Mouse (Mus musculus) hindbrain, embryonic 11.5 days (tissue): Measurements from ENCODE around the gene Aco2. TPM values are rescaled to one million over a fixed set of nuclear protein-coding genes. Genes with fewer than 3 reads are reported as not detected.

ENCODE experiments used
- ATAC-seq: fragments of 200-750 bp; cut with Nextera tagmentation; 2 replicates; pipeline ENCODE4 v1.8.0; 2017; ENCODE audit warnings: mild to moderate bottlenecking, moderate TSS enrichment, moderate library complexity; ENCODE audit not compliant: low FRiP score
- DNase-seq: peaks from one replicate; pipeline ENCODE4 v3.0.0-alpha.2; 2015; ENCODE audit warnings: low spot score
- H3K27ac ChIP-seq: fragments of 300-500 bp; sonication (generic); 2 replicates; pipeline ENCODE4 v1.5.1; 2014; ENCODE audit warnings: mild to moderate bottlenecking, low read depth, low read length
- H3K27me3 ChIP-seq: fragments of 300-500 bp; sonication (generic); 2 replicates; pipeline ENCODE4 v1.6.1; 2014; ENCODE audit warnings: mild to moderate bottlenecking, low read length, moderate library complexity, mixed read lengths; ENCODE audit not compliant: control insufficient read depth, insufficient read depth
- H3K36me3 ChIP-seq: fragments of 300-500 bp; sonication (generic); 2 replicates; pipeline ENCODE4 v1.6.1; 2014; ENCODE audit warnings: mild to moderate bottlenecking, low read length, moderate library complexity, mixed read lengths; ENCODE audit not compliant: control insufficient read depth, insufficient read depth
- H3K4me1 ChIP-seq: fragments of 300-500 bp; sonication (generic); replicated peaks from 2 replicates; pipeline ENCODE4 v1.6.1; 2014; ENCODE audit warnings: low read length, mixed read lengths; ENCODE audit not compliant: control insufficient read depth, insufficient read depth
- H3K4me2 ChIP-seq: fragments of 300-500 bp; sonication (generic); replicated peaks from 2 replicates; pipeline ENCODE4 v1.6.1; 2014; ENCODE audit warnings: mild to moderate bottlenecking, low read depth, low read length
- H3K4me3 ChIP-seq: fragments of 300-500 bp; sonication (generic); 2 replicates; pipeline ENCODE4 v1.5.1; 2014; ENCODE audit warnings: low read depth, low read length
- H3K9ac ChIP-seq: fragments of 300-500 bp; sonication (generic); 2 replicates; pipeline ENCODE4 v1.6.1; 2014; ENCODE audit warnings: low read depth, low read length
- H3K9me3 ChIP-seq: fragments of 300-500 bp; sonication (generic); 2 replicates; pipeline ENCODE4 v1.6.1; 2016; ENCODE audit warnings: low read length; ENCODE audit not compliant: control insufficient read depth
- WGBS: fragments of 180-500 bp; shearing (Covaris S2); extraction: QIAGEN DNeasy Blood & Tissue Kit; methylation state at CpG from one replicate; pipeline ENCODE4 v1.1.7; 2014; 5-methylcytosine and 5-hydroxymethylcytosine counted together
- polyA plus RNA-seq: library from polyadenylated mRNA; unstranded; fragments of >200 nt; fragmentation: Nextera tagmentation; extraction: Ambion mirVana; gene quantifications from 2 replicates; pipeline ENCODE4 v1.2.1, GENCODE M21; 2014

Aco2 gene
- polyA plus RNA-seq, 1 experiment from 2014 or later: 155 TPM

GRCm38 (mm10) chr15:81939774-81940173 is 67.7 kb downstream of the Aco2 start:
- ATAC-seq (no peak), DNase-seq (no peak)
- H3K36me3 ChIP-seq: no peaks in the 10 kb centered on the region
- H3K4me3 ChIP-seq: no peak overlapping the region
- 94% methylated on average over 4 of the region's 4 CpGs for WGBS
- H3K27ac ChIP-seq: no peak overlapping the region
- no peak overlapping the region for H3K9ac ChIP-seq
- peaks cover 12% of the 10 kb centered on the region; the same call in 1 of the 2 replicates for H3K4me1 ChIP-seq
- H3K4me2 ChIP-seq: no peak overlapping the region
- no peaks in the 10 kb centered on the region for H3K27me3 ChIP-seq
- no peaks in the 10 kb centered on the region for H3K9me3 ChIP-seq

GRCm38 (mm10) chr15:81940219-81940618 is 68.1 kb downstream of the Aco2 start:
- Histone ChIP-seq H3K9me3 (no peaks in the 10 kb centered on the region), H3K27ac (no peak overlapping the region), H3K4me1 (peaks cover 12% of the 10 kb centered on the region; the same call in 1 of the 2 replicates), H3K4me2 (no peak overlapping the region), H3K27me3 (no peaks in the 10 kb centered on the region), H3K4me3 (no peak overlapping the region), H3K36me3 (no peaks in the 10 kb centered on the region), H3K9ac (no peak overlapping the region)
- DNase-seq (no peak), ATAC-seq (no peak)
- 94% methylated on average over 5 of the region's 5 CpGs for WGBS

DNA sequence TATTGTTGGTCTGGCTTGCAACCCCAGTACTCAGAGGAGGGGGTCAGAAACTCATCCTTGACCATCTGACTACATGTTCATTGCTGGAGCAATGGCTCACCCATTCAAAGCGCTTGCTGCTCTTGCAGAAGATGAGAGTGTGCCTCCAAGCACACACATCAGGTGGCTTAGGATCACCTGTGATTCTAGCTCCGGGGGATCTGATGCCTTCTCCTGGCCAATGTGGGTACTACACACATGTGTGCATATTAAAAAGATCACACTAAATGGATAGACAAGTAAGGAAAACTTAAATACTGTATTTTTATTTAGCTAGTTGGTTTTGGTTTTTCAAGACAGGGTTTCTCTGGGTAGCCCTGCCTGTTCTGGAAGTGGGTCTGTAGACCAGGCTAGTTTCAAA is 68.9 kb downstream of the Aco2 start:
- Histone ChIP-seq H3K9me3 (no peaks in the 10 kb centered on the region), H3K36me3 (no peaks in the 10 kb centered on the region), H3K4me1 (peaks cover 12% of the 10 kb centered on the region; the same call in 1 of the 2 replicates), H3K27me3 (no peaks in the 10 kb centered on the region), H3K4me3 (no peak overlapping the region), H3K9ac (no peak overlapping the region), H3K27ac (no peak overlapping the region), H3K4me2 (no peak overlapping the region)
- ATAC-seq: no peak
- WGBS: 94% methylated on average over 2 of the region's 2 CpGs
- no peak for DNase-seq

GRCm38 (mm10) chr15:81943176-81943749 is 71.2 kb downstream of the Aco2 start:
- H3K4me3 ChIP-seq: no peak overlapping the region
- no peaks in the 10 kb centered on the region for H3K36me3 ChIP-seq
- H3K4me1 ChIP-seq: no peaks in the 10 kb centered on the region
- H3K4me2 ChIP-seq: peak overlapping the region; percentile 15; the same call in 1 of the 2 replicates
- WGBS: 8% methylated on average over 9 of the region's 9 CpGs
- no peak overlapping the region for H3K9ac ChIP-seq
- H3K27me3 ChIP-seq: no peaks in the 10 kb centered on the region
- H3K9me3 ChIP-seq: no peaks in the 10 kb centered on the region
- H3K27ac ChIP-seq: peak overlapping the region; percentile 53; the same call in 1 of the 2 replicates
- ATAC-seq (peak; percentile 89), DNase-seq (peak; percentile 76)

DNA sequence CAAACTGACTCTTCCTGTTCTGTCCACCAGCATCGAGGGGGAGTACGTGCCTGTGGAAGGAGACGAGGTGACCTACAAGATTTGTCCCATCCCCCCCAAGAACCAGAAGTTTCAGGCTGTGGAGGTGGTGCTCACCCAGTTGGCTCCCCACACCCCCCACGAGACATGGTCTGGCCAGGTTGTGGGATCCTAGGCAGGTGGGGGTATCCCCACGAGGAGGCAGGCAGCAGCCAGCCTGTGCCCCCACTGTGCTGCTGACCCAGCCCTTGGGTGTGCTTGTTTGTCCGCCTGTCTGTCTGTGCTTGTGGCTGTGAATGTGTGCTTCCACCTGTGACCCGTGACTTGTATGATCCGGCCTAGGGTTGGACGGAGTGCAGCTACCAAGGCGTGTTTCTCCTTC is 77.0 kb downstream of the Aco2 start:
- Histone ChIP-seq H3K36me3 (0 out of 2 replicates have a peak, but pooled peaks cover 2% of the 10 kb centered on the region), H3K27ac (no peak overlapping the region), H3K9ac (no peak overlapping the region), H3K4me2 (no peak overlapping the region), H3K4me3 (no peak overlapping the region), H3K4me1 (no peaks in the 10 kb centered on the region), H3K27me3 (no peaks in the 10 kb centered on the region), H3K9me3 (no peaks in the 10 kb centered on the region)
- WGBS: 86% methylated on average over 10 of the region's 10 CpGs
- ATAC-seq (no peak), DNase-seq (no peak)

- H3K4me2 ChIP-seq: no peak overlapping the region
- no peak overlapping the region for H3K9ac ChIP-seq
- 70% methylated on average over 11 of the region's 11 CpGs for WGBS
- ATAC-seq: no peak
- 0 out of 2 replicates have a peak, but pooled peaks cover 2% of the 10 kb centered on the region for H3K36me3 ChIP-seq
- H3K4me1 ChIP-seq: no peaks in the 10 kb centered on the region
- H3K4me3 ChIP-seq: no peak overlapping the region
- no peaks in the 10 kb centered on the region for H3K9me3 ChIP-seq
- DNase-seq: no peak
- no peak overlapping the region for H3K27ac ChIP-seq
- H3K27me3 ChIP-seq: no peaks in the 10 kb centered on the region
Observed at GRCm38 (mm10) chr15:81949476-81950131, 77.5 kb downstream of the Aco2 start.

DNA sequence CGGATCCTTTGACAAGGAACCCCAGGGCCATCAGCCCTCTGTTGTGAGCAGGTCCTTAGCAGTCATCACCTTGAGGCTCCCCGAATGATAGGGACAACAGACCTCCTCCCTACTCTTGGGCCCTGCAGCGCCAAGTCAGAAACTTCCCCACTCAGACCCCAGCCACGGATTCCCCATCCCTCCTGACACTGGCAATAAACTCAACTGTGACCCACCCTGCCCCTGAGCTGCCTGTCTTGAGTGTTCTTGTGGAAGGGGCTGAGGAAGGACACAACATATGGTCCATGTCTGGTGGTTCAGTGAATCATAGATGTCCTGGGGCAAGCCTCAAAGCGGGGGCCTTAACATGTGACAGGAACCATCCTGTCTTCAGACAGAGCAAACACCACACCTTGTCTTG is 78.6 kb downstream of the Aco2 start:
- H3K9ac ChIP-seq: no peak overlapping the region
- H3K9me3 ChIP-seq: no peaks in the 10 kb centered on the region
- no peaks in the 10 kb centered on the region for H3K27me3 ChIP-seq
- no peaks in the 10 kb centered on the region for H3K4me1 ChIP-seq
- DNase-seq (no peak), ATAC-seq (no peak)
- H3K36me3 ChIP-seq: 0 out of 2 replicates have a peak, but pooled peaks cover 2% of the 10 kb centered on the region
- no peak overlapping the region for H3K27ac ChIP-seq
- no peak overlapping the region for H3K4me3 ChIP-seq
- no peak overlapping the region for H3K4me2 ChIP-seq
- WGBS: 90% methylated on average over 5 of the region's 5 CpGs

DNA sequence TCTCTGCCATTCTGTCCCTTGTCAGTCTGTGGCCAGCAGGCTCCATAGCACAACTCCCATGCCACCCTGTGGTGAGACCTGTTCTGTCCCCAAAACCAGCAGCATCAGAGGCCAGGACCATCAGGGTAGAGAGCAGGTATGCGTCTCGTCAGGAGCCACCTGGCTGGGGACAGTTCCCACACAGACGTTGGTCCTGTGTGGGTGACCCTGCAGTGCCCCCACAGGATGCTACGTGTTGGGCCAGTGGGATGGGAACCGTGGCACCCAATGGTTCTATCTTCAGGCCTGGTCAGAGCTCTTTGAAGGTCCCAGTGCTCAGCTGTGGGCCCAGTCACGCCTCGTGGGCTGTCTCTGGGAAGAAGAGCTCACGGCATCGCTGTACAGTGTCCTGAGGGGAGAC is 79.0 kb downstream of the Aco2 start:
- ATAC-seq (no peak), DNase-seq (no peak)
- 92% methylated on average over 9 of the region's 9 CpGs for WGBS
- H3K4me2 ChIP-seq: no peak overlapping the region
- H3K4me3 ChIP-seq: no peak overlapping the region
- H3K9me3 ChIP-seq: no peaks in the 10 kb centered on the region
- H3K9ac ChIP-seq: no peak overlapping the region
- H3K27ac ChIP-seq: no peak overlapping the region
- H3K27me3 ChIP-seq: no peaks in the 10 kb centered on the region
- H3K36me3 ChIP-seq: 0 out of 2 replicates have a peak, but pooled peaks cover 2% of the 10 kb centered on the region
- H3K4me1 ChIP-seq: no peaks in the 10 kb centered on the region

GRCm38 (mm10) chr15:81952310-81952709 is 80.2 kb downstream of the Aco2 start:
- DNase-seq: no peak
- Histone ChIP-seq H3K4me3 (no peak overlapping the region), H3K9me3 (no peaks in the 10 kb centered on the region), H3K36me3 (0 out of 2 replicates have a peak, but pooled peaks cover 2% of the 10 kb centered on the region), H3K9ac (no peak overlapping the region), H3K27me3 (no peaks in the 10 kb centered on the region), H3K27ac (no peak overlapping the region), H3K4me1 (no peaks in the 10 kb centered on the region), H3K4me2 (no peak overlapping the region)
- no peak for ATAC-seq
- 84% methylated on average over 4 of the region's 4 CpGs for WGBS
